Mouse (Mus musculus) adrenal gland, postnatal 10 days (tissue): ENCODE measurements around the gene 2810004N23Rik. TPM values are rescaled to one million over a fixed set of nuclear protein-coding genes. Genes with fewer than 3 reads are reported as not detected.
A peak's percentile ranks its signal among the peaks of the same experiment; 100 is the strongest.

ENCODE experiments used
- DNase-seq: peaks from one replicate; pipeline ENCODE4 v3.0.0; 2021; ENCODE audit warnings: mixed read lengths
- long read RNA-seq, 2 experiments: library from polyadenylated mRNA; stranded (forward); transcript quantifications; one replicate each; pipeline ENCODE4 v2.0.0; 2021
- total RNA-seq, 2 experiments: library from RNA; stranded (reverse); gene quantifications; 2 replicates each; pipeline ENCODE4 v1.2.3; 2021

Gene 2810004N23Rik
- 10 to 100 TPM; 23.6 to 27.4 TPM for total RNA-seq
- long read RNA-seq, experiment 1, transcript 2810004N23Rik-203 (2 exons, 3,663 nt), result minor isoform, 7 of 41 reads
- long read RNA-seq, experiment 1, transcript 2810004N23Rik-201 (7 exons, 2,340 nt), result major isoform, 21 of 41 reads
- long read RNA-seq, experiment 1, partial matches to known transcripts, result 5 of 41 reads
- long read RNA-seq, experiment 1, other reads (novel, unspliced or antisense), result 8 of 41 reads
- long read RNA-seq, experiment 2, transcript 2810004N23Rik-201 (7 exons, 2,340 nt), result major isoform, 18 of 24 reads
- long read RNA-seq, experiment 2, partial matches to known transcripts, result 4 of 24 reads
- long read RNA-seq, experiment 2, other reads (novel, unspliced or antisense), result 2 of 24 reads

- peak; percentile 97 for DNase-seq
These were observed at the start of gene 2810004N23Rik, which contains the start of gene Gnpat for GRCm38 (mm10) chr8:124862321-124863162. TSS of gene 2810004N23Rik (minus strand) at chr8:124863120. TSS of gene Gnpat (plus strand) at chr8:124863033.

GRCm38 (mm10) chr8:124911938-124912872 is 49.3 kb upstream of the 2810004N23Rik start:
- peak; percentile 56 for DNase-seq

DNA sequence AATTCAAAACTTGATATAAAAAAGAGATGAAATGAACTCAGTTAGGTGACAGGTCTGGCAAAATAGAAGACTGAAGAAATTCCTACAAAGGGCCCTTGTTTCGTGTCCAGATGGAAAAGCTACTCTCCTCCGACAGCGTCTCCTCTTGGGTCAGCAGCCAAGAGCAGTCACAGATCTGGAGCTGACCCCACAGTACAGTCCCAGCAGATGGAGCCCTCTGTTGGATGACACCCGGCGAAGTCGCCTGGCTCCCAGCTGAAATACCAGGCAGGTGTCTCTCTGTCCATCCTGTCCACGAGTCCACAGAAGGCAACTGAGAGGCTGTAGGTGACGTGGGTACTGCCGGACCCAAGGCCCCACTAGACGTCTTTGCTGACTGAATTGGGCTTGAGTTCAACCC is 47.4 kb upstream of the 2810004N23Rik start:
- no peak for DNase-seq

DNA sequence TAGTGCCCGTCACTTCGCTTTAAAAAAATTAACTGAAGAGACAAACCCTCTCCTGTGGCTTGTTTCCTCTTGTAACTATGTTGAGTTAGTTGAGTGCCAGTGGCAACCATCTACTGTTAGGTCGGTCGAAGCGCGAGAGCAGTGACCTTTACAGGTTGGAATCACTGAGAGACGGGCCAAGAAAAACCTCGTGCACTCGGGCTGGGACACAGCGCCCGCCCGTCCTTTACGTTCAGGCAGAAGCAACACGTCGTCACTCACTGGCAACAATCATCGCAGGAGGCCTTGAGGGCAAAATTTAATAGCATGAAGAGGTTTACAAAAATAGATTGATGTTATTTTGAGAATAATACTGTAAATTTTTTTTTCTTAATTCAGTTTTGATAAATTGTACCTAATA is 47.0 kb upstream of the 2810004N23Rik start:
- DNase-seq, result peak; percentile 50

DNA sequence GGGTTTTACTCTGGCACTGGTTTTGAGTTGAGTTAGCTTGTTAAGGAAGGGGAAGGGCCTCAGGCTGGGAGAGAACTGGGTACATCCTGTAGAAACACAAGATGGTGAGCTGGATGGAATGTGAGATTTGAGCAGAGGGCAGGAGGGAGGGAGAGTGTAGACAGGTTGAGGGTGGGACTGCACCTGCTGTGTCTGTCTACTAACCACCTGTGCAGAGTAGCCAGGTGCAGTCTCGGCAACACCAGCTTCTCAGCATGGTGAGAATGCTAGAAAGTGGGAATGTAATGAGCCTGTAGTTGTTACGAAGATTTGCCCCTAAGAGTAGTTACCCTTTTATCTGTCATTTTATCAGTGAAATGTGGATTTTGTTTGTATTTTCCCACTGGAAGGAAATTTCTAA is 42.6 kb upstream of the 2810004N23Rik start:
- DNase-seq, result no peak

- no peak for DNase-seq
These were observed 40.3 kb upstream of the 2810004N23Rik start for GRCm38 (mm10) chr8:124903198-124903597.

DNA sequence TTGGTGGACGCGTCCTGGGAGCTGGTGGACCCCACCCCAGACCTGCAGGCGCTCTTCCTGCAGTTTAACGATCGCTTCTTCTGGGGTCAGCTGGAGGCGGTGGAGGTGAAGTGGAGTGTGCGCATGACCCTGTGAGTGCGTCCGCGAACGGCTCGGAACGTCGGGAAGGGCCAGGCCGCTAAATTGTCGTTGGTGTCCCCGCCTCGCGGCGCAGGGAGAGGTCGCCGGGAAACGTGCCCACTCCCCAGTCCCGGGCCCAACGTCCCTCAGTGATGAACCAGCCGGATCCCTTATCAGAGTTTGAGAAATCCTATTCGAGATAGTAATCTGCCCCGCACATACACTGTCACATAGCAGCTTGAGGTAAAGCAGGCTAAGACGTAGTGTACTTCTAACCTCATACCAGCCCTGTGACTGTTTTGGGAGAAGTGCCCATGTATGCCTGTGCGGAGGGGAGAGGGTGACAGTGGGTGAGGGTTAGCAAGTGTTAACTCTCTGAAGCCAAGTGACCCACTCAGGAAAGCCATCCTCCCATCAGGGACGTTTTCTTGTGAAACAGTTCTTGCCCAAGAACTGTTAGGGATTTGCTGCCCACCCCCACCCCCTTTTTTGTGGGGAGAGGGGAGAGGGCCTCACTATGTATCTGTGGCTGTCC is 35.5 kb upstream of the 2810004N23Rik start:
- DNase-seq, result peak; percentile 33

- peak; percentile 99 for DNase-seq
These were observed 34.7 kb upstream of the 2810004N23Rik start, which contains the start of the genes Exoc8 and Sprtn for GRCm38 (mm10) chr8:124897386-124898250. TSS of gene Exoc8 (minus strand) at chr8:124897705. TSS of gene Sprtn (plus strand) at chr8:124897886.

- DNase-seq, result peak; percentile 84
These were observed 33.9 kb upstream of the 2810004N23Rik start for GRCm38 (mm10) chr8:124896632-124897385.

DNA sequence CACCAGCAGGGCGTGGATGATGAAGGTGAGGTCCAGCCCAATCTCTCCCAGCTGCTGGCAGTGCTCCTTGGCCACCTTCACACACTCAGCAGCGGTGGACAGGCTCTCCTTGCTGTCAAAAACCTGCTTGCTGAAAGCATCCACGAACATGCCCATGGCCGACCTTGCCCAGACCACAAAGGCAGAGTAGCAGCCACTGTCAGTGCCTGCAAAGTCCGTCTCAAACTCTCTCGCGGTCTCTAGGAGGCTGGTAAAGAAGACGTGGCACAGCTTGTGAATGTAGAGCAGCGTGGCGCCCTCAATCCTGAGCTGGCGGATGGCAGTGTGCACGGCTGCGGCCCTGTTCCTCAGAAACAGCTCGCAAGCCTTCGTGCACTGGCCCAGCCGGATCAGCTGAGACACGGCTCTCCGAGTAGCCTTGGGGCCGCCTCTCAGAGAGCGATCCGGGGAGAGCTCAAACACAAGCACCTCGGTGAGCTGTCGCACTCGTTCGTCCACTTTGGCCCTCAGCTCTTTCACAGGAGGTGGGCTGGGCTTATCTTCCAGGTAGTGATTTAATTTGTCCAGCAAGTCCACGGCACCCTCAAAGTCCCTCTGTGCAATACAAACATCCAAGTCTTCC is 33.2 kb upstream of the 2810004N23Rik start:
- peak; percentile 30 for DNase-seq

DNA sequence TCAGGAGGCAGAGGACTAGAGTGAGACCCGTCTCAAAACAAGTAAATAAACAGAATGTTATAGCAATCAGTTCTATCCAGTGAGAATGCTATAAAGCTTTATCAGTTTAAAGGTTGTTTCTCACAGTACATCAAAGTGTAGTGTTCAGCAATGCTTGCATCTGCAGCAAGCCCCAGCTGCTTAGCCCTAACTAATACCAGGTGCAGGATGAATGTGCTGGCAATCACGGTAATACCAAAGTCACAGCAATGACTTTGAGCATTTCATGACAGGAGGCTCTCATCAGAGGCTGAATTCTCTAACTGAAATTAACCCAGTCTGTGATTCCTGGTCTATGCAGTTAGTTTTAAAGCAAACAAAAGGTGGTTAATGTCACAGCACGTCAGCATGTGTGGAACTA is 29.7 kb upstream of the 2810004N23Rik start:
- no peak for DNase-seq

DNA sequence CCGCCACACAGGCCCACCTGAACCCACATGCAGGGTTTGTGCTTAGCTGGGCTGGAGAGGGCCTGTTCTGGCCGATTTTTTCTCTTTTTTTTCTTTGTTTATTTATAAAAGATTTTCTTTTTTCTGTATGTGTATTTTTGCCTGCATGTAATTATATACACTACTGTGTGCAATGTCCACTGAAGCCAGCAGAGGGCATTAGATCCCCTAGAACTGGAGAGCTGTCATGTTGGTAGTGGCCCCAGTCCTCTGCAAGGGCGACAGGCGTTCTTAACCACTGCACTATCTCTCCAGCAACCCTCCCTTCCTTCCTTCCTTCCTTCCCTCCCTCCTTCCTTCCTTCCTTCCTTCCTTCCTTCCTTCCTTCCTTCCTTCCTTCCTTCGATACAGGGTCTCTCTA is 25.5 kb upstream of the 2810004N23Rik start:
- DNase-seq, result no peak

- DNase-seq, result no peak
These were observed 16.1 kb upstream of the 2810004N23Rik start for GRCm38 (mm10) chr8:124878946-124879526.

DNA sequence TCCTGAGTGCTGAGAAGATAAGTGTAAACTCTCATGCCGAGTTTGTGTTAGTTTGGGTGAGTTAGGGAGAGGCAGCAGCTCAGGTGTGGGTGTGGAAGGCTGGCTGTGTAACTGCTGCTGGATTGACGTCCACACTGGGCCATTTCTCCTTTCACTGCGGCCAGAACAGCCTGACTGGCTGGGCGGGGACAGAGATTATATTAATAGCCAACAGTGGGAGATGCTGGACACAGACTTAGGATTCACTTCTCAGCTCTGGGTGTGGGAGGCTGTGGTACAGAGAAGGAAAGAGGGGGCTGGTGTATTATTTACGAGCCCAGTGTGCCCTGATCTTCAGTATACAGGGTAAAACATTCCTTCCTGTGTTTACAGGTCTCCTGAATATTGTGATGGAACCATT is 15.2 kb upstream of the 2810004N23Rik start:
- DNase-seq, result no peak

GRCm38 (mm10) chr8:124872690-124873089 is 9.8 kb upstream of the 2810004N23Rik start:
- no peak for DNase-seq

GRCm38 (mm10) chr8:124872081-124872480 is 9.2 kb upstream of the 2810004N23Rik start:
- DNase-seq, result no peak

DNA sequence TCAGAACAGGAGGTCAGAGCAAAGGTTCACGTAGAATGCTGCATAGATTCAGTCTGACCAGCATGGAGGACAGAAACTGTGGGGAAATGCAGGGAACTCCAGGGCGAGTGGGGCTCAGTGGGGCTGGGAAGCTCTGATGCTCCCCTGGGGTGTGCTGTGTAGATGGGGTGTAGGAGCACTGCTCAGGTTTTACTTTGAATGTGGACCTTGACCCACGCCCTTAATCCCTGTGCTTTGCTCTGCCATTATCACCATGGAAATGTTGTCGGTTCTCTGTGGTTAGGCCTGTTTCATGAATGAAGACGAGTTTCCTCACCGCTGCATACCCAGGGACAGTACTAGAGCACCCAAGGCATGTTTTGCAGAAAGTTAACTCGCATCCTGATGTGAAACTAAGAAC is 8.6 kb upstream of the 2810004N23Rik start:
- no peak for DNase-seq

GRCm38 (mm10) chr8:124869708-124870107 is 6.8 kb upstream of the 2810004N23Rik start:
- no peak for DNase-seq

GRCm38 (mm10) chr8:124867126-124867525 is 4.2 kb upstream of the 2810004N23Rik start:
- DNase-seq, result peak; percentile 43
